Mouse (Mus musculus) small intestine, adult 2 months (tissue): ENCODE results near the gene P2rx3. TPM values are rescaled to one million over a fixed set of nuclear protein-coding genes. Genes with fewer than 3 reads are reported as not detected.

ENCODE experiments used
- H3K27ac ChIP-seq: fragments of 200-500 bp; 2 replicates; pipeline ENCODE4 v1.5.1; 2012; ENCODE audit warnings: low read depth, low read length, control low read depth, inconsistent platforms; ENCODE audit not compliant: insufficient read depth
- H3K27me3 ChIP-seq: fragments of 200-500 bp; 2 replicates; pipeline ENCODE4 v1.6.1; 2012; ENCODE audit warnings: mild to moderate bottlenecking, moderate library complexity, low read length, inconsistent platforms; ENCODE audit not compliant: control insufficient read depth, insufficient read depth
- H3K36me3 ChIP-seq: fragments of 200-500 bp; 2 replicates; pipeline ENCODE4 v1.6.1; 2012; ENCODE audit warnings: mild to moderate bottlenecking, low read length, control low read depth, inconsistent platforms; ENCODE audit not compliant: control insufficient read depth, insufficient read depth
- H3K4me1 ChIP-seq: fragments of 200-500 bp; 2 replicates; pipeline ENCODE4 v1.6.1; 2012; ENCODE audit warnings: low read length, inconsistent platforms, mixed read lengths; ENCODE audit not compliant: control insufficient read depth, insufficient read depth, insufficient read length
- H3K4me3 ChIP-seq: fragments of 200-500 bp; 2 replicates; pipeline ENCODE4 v1.5.1; 2012; ENCODE audit warnings: low read depth, mild to moderate bottlenecking, control low read depth, inconsistent platforms, low read length, moderate library complexity
- CTCF ChIP-seq: fragments of 200-500 bp; IDR thresholded peaks from 2 replicates; pipeline ENCODE4 v1.5.1; 2012; ENCODE audit warnings: low read depth, mild to moderate bottlenecking, control low read depth, inconsistent platforms, low read length, moderate library complexity, mixed read lengths; ENCODE audit not compliant: insufficient replicate concordance, insufficient read length; ENCODE audit errors: extremely low read depth
- POLR2A ChIP-seq: fragments of 200-500 bp; IDR thresholded peaks from 2 replicates; pipeline ENCODE4 v1.6.1; 2012; ENCODE audit warnings: low read depth, mild to moderate bottlenecking, control low read depth, inconsistent platforms, low read length, moderate library complexity
- WGBS: fragments of 180-500 bp; shearing (Covaris S2); methylation state at CpG from one replicate; pipeline ENCODE4 v1.1.7; 2018; 5-methylcytosine and 5-hydroxymethylcytosine counted together
- polyA plus RNA-seq: library from polyadenylated mRNA; depleted of rRNA; stranded (reverse); fragments of >200 nt; gene quantifications from 2 replicates; pipeline ENCODE4 v1.2.3, GENCODE M21; 2012

The P2rx3 gene
- polyA plus RNA-seq, 1 experiment, result 0.16 TPM

GRCm38 (mm10) chr2:85009212-85009611, 28.1 kb downstream of the P2rx3 start:
- H3K27ac ChIP-seq, result 0 out of 2 replicates have a peak overlapping the region, but pooled peaks have one; percentile 17

GRCm38 (mm10) chr2:85007729-85008128, 29.5 kb downstream of the P2rx3 start:
- Histone ChIP-seq H3K36me3 (no peaks in the 10 kb centered on the region), H3K4me1 (peaks cover 8% of the 10 kb centered on the region; the same call in 1 of the 2 replicates), H3K27ac (no peak overlapping the region), H3K27me3 (no peaks in the 10 kb centered on the region), H3K4me3 (no peak overlapping the region)
- TF ChIP-seq CTCF, result no peak
- no peak for TF ChIP-seq POLR2A
- 27% methylated on average over 4 of the region's 4 CpGs for WGBS

More at GRCm38 (mm10) chr2:85009212-85009611, 28.1 kb downstream of the P2rx3 start:
- peaks cover 8% of the 10 kb centered on the region; the same call in 1 of the 2 replicates for H3K4me1 ChIP-seq
- TF ChIP-seq POLR2A (no peak), CTCF (no peak)
- no peaks in the 10 kb centered on the region for H3K27me3 ChIP-seq
- WGBS, result 18% methylated on average over 2 of the region's 2 CpGs
- H3K4me3 ChIP-seq, result no peak overlapping the region
- H3K36me3 ChIP-seq, result no peaks in the 10 kb centered on the region

GRCm38 (mm10) chr2:85006600-85006999, 30.7 kb downstream of the P2rx3 start:
- Histone ChIP-seq H3K36me3 (no peaks in the 10 kb centered on the region), H3K27ac (no peak overlapping the region), H3K4me3 (no peak overlapping the region), H3K4me1 (peaks cover 8% of the 10 kb centered on the region; the same call in 1 of the 2 replicates), H3K27me3 (no peaks in the 10 kb centered on the region)
- TF ChIP-seq CTCF, result no peak
- no peak for TF ChIP-seq POLR2A
- WGBS, result 89% methylated on average over 7 of the region's 7 CpGs

- Histone ChIP-seq H3K27me3 (no peaks in the 10 kb centered on the region), H3K4me3 (no peak overlapping the region), H3K4me1 (no peaks in the 10 kb centered on the region; the same call in 1 of the 2 replicates), H3K36me3 (no peaks in the 10 kb centered on the region), H3K27ac (no peak overlapping the region)
- TF ChIP-seq POLR2A (no peak), CTCF (no peak)
- 80% methylated on average over 4 of the region's 4 CpGs for WGBS
These were observed 32.9 kb downstream of the P2rx3 start for GRCm38 (mm10) chr2:85004341-85004740.

- 81% methylated on average over 8 of the region's 8 CpGs for WGBS
- H3K27me3 ChIP-seq, result no peaks in the 10 kb centered on the region
- H3K4me1 ChIP-seq, result no peaks in the 10 kb centered on the region
- TF ChIP-seq CTCF (no peak), POLR2A (no peak)
- no peak overlapping the region for H3K27ac ChIP-seq
- H3K36me3 ChIP-seq, result no peaks in the 10 kb centered on the region
- H3K4me3 ChIP-seq, result no peak overlapping the region
These were observed 34.7 kb downstream of the P2rx3 start for GRCm38 (mm10) chr2:85002575-85002974.

GRCm38 (mm10) chr2:85001497-85001896, 35.8 kb downstream of the P2rx3 start:
- H3K4me3 ChIP-seq, result no peak overlapping the region
- no peaks in the 10 kb centered on the region for H3K4me1 ChIP-seq
- 80% methylated on average over 13 of the region's 13 CpGs for WGBS
- H3K36me3 ChIP-seq, result no peaks in the 10 kb centered on the region
- TF ChIP-seq POLR2A (no peak), CTCF (no peak)
- no peak overlapping the region; the same call in 1 of the 2 replicates for H3K27ac ChIP-seq
- H3K27me3 ChIP-seq, result no peaks in the 10 kb centered on the region

- 63% methylated on average over 3 of the region's 3 CpGs for WGBS
- no peaks in the 10 kb centered on the region for H3K4me1 ChIP-seq
- H3K4me3 ChIP-seq, result no peak overlapping the region
- no peak overlapping the region for H3K27ac ChIP-seq
- TF ChIP-seq CTCF (no peak), POLR2A (no peak)
- H3K27me3 ChIP-seq, result no peaks in the 10 kb centered on the region
- H3K36me3 ChIP-seq, result no peaks in the 10 kb centered on the region
These were observed 37.6 kb downstream of the P2rx3 start for GRCm38 (mm10) chr2:84999486-85000181.
